Mouse (Mus musculus) liver, embryonic 14.5 days (tissue): ENCODE data around the gene Htr1f. TPM values are rescaled to one million over a fixed set of nuclear protein-coding genes. Genes with fewer than 3 reads are reported as not detected.

Experiments used
- ATAC-seq: fragments of 200-750 bp; cut with Nextera tagmentation; 2 replicates; pipeline ENCODE4 v1.8.0; 2017; ENCODE audit warnings: moderate number of reproducible peaks, mild to moderate bottlenecking, moderate library complexity; ENCODE audit not compliant: insufficient read depth
- DNase-seq, 3 experiments: peaks; one replicate each; pipeline ENCODE4 v3.0.0-alpha.2; 2012 to 2013; ENCODE audit warnings: low read depth in 3 of 3, low spot score in 3 of 3
- H3K27ac ChIP-seq: fragments of 300-500 bp; sonication (generic); 2 replicates; pipeline ENCODE4 v1.5.1; 2014; ENCODE audit warnings: moderate library complexity, mild to moderate bottlenecking, control low read depth, inconsistent platforms
- H3K27me3 ChIP-seq: fragments of 300-500 bp; sonication (generic); 2 replicates; pipeline ENCODE4 v1.6.1; 2014; ENCODE audit warnings: mild to moderate bottlenecking, low read length, moderate library complexity; ENCODE audit not compliant: control insufficient read depth, insufficient read depth
- H3K36me3 ChIP-seq: fragments of 300-500 bp; sonication (generic); replicated peaks from 2 replicates; pipeline ENCODE4 v1.6.1; 2014; ENCODE audit warnings: low read depth; ENCODE audit not compliant: control insufficient read depth, insufficient read depth
- H3K4me1 ChIP-seq, 2 experiments: fragments of 200-500 bp in 1 of 2; fragments of 300-500 bp in 1 of 2; sonication (generic) in 1 of 2; replicated peaks; 2 replicates each; pipeline ENCODE4 v1.6.1; 2012 to 2014; ENCODE audit warnings: antibody characterized with exemption in 1 of 2, inconsistent platforms in 1 of 2, low read length in 1 of 2; ENCODE audit not compliant: control insufficient read depth in 2 of 2, insufficient read depth in 2 of 2
- H3K4me2 ChIP-seq: fragments of 300-500 bp; sonication (generic); 2 replicates; pipeline ENCODE4 v1.6.1; 2014; ENCODE audit warnings: low read depth, mild to moderate bottlenecking, control low read depth, moderate library complexity
- H3K4me3 ChIP-seq, 2 experiments: fragments of 200-500 bp in 1 of 2; fragments of 300-500 bp in 1 of 2; sonication (generic) in 1 of 2; 2 replicates each; pipeline ENCODE4 v1.5.1; 2012 to 2014; ENCODE audit warnings: low read depth in 2 of 2, low read length in 2 of 2, mild to moderate bottlenecking in 2 of 2, control low read depth in 1 of 2, inconsistent platforms in 1 of 2, moderate library complexity in 1 of 2; ENCODE audit not compliant: insufficient read depth in 1 of 2
- H3K9ac ChIP-seq: fragments of 300-500 bp; sonication (generic); replicated peaks from 2 replicates; pipeline ENCODE4 v1.6.1; 2014; ENCODE audit warnings: mild to moderate bottlenecking, control low read depth, moderate library complexity
- H3K9me3 ChIP-seq: fragments of 300-500 bp; sonication (generic); 2 replicates; pipeline ENCODE4 v1.6.1; 2016; ENCODE audit warnings: low read length, mixed read lengths; ENCODE audit not compliant: control insufficient read depth
- CTCF ChIP-seq: IDR thresholded peaks from 2 replicates; pipeline ENCODE4 v1.5.1; 2016; ENCODE audit warnings: antibody characterized with exemption, low read depth, control low read depth
- EP300 ChIP-seq: IDR thresholded peaks from 2 replicates; pipeline ENCODE4 v1.6.1; 2016; ENCODE audit warnings: antibody characterized with exemption, low read depth
- WGBS: fragments of 180-500 bp; shearing (Covaris S2); extraction: QIAGEN DNeasy Blood & Tissue Kit; methylation state at CpG from one replicate; pipeline ENCODE4 v1.1.7; 2014; ENCODE audit not compliant: insufficient replicate concordance; 5-methylcytosine and 5-hydroxymethylcytosine counted together
- polyA plus RNA-seq, 2 experiments: library from polyadenylated mRNA; depleted of rRNA in 1 of 2; stranded (reverse) in 1 of 2; unstranded in 1 of 2; fragments of >200 nt; fragmentation: Nextera tagmentation in 1 of 2; extraction: Ambion mirVana in 1 of 2; gene quantifications; 2 replicates each; pipeline versions ENCODE4 v1.2.1 to v1.2.3; 2012 to 2014

Gene Htr1f
- polyA plus RNA-seq, 2 experiments, result not detected

GRCm38 (mm10) chr16:65022364-65022763, 83.3 kb downstream of the Htr1f start:
- WGBS, result 35% methylated on average over 3 of the region's 3 CpGs
- no peak overlapping the region for H3K4me3 ChIP-seq

GRCm38 (mm10) chr16:65018710-65019109, 86.9 kb downstream of the Htr1f start:
- no peak for TF ChIP-seq CTCF
- no peak for TF ChIP-seq EP300
- Histone ChIP-seq H3K4me1 (no peaks in the 10 kb centered on the region), H3K4me3 (no peak overlapping the region), H3K9ac (no peak overlapping the region), H3K4me2 (no peak overlapping the region), H3K9me3 (no peaks in the 10 kb centered on the region), H3K27ac (no peak overlapping the region), H3K36me3 (no peaks in the 10 kb centered on the region), H3K27me3 (no peaks in the 10 kb centered on the region)
- WGBS, result 69% methylated on average over 1 of the region's 1 CpGs
- ATAC-seq (no peak), DNase-seq (no peak)

More at GRCm38 (mm10) chr16:65022364-65022763, 83.3 kb downstream of the Htr1f start:
- Histone ChIP-seq H3K9ac (no peak overlapping the region), H3K4me2 (no peak overlapping the region), H3K27me3 (no peaks in the 10 kb centered on the region), H3K27ac (no peak overlapping the region), H3K9me3 (no peaks in the 10 kb centered on the region), H3K4me1 (no peaks in the 10 kb centered on the region), H3K36me3 (no peaks in the 10 kb centered on the region)
- DNase-seq (no peak), ATAC-seq (no peak)
- TF ChIP-seq EP300 (no peak), CTCF (no peak)

GRCm38 (mm10) chr16:65018134-65018533, 87.5 kb downstream of the Htr1f start:
- H3K36me3 ChIP-seq, result no peaks in the 10 kb centered on the region
- H3K4me1 ChIP-seq, result no peaks in the 10 kb centered on the region
- H3K27ac ChIP-seq, result no peak overlapping the region
- no peak overlapping the region for H3K9ac ChIP-seq
- no peaks in the 10 kb centered on the region for H3K27me3 ChIP-seq
- H3K4me3 ChIP-seq, result no peak overlapping the region
- H3K9me3 ChIP-seq, result no peaks in the 10 kb centered on the region
- WGBS, result 70% methylated on average over 7 of the region's 7 CpGs
- no peak overlapping the region for H3K4me2 ChIP-seq
- ATAC-seq (no peak), DNase-seq (no peak)
- TF ChIP-seq CTCF (no peak), EP300 (no peak)

GRCm38 (mm10) chr16:65017566-65017965, 88.1 kb downstream of the Htr1f start:
- ATAC-seq, result no peak
- WGBS, result 45% methylated on average over 1 of the region's 1 CpGs
- Histone ChIP-seq H3K27ac (no peak overlapping the region), H3K4me2 (no peak overlapping the region), H3K4me3 (no peak overlapping the region), H3K9me3 (no peaks in the 10 kb centered on the region), H3K4me1 (no peaks in the 10 kb centered on the region), H3K9ac (no peak overlapping the region), H3K27me3 (no peaks in the 10 kb centered on the region), H3K36me3 (no peaks in the 10 kb centered on the region)
- TF ChIP-seq EP300 (no peak), CTCF (no peak)
- no peak for DNase-seq

GRCm38 (mm10) chr16:65015241-65015640, 90.4 kb downstream of the Htr1f start:
- H3K9ac ChIP-seq, result no peak overlapping the region
- no peak overlapping the region for H3K4me3 ChIP-seq
- no peak overlapping the region for H3K4me2 ChIP-seq
- DNase-seq (no peak), ATAC-seq (no peak)
- no peaks in the 10 kb centered on the region for H3K9me3 ChIP-seq
- WGBS, result 59% methylated on average over 4 of the region's 4 CpGs
- H3K27ac ChIP-seq, result no peak overlapping the region
- H3K36me3 ChIP-seq, result no peaks in the 10 kb centered on the region
- H3K27me3 ChIP-seq, result no peaks in the 10 kb centered on the region
- no peaks in the 10 kb centered on the region for H3K4me1 ChIP-seq
- no peak for TF ChIP-seq CTCF
- no peak for TF ChIP-seq EP300
